Mouse (Mus musculus) liver, adult 2 months (tissue): ENCODE data around the gene Pfkl. TPM values are rescaled to one million over a fixed set of nuclear protein-coding genes. Genes with fewer than 3 reads are reported as not detected.

Experiments used
- DNase-seq: peaks from one replicate; pipeline ENCODE4 v3.0.0-alpha.2; 2011; ENCODE audit warnings: low read depth, low spot score; ENCODE audit errors: extremely low read depth
- H3K27ac ChIP-seq: fragments of 200-500 bp; replicated peaks from 2 replicates; pipeline ENCODE4 v1.5.1; 2012; ENCODE audit warnings: low read depth, mild to moderate bottlenecking, control low read depth, inconsistent platforms, low read length; ENCODE audit not compliant: insufficient read depth
- H3K27me3 ChIP-seq: fragments of 200-500 bp; 2 replicates; pipeline ENCODE4 v1.6.1; 2012; ENCODE audit warnings: mild to moderate bottlenecking, moderate library complexity, low read length, inconsistent platforms; ENCODE audit not compliant: control insufficient read depth, insufficient read depth
- H3K36me3 ChIP-seq: fragments of 200-500 bp; 2 replicates; pipeline ENCODE4 v1.6.1; 2012; ENCODE audit warnings: low read length, inconsistent platforms; ENCODE audit not compliant: control insufficient read depth, insufficient read depth
- H3K4me1 ChIP-seq: fragments of 200-500 bp; 2 replicates; pipeline ENCODE4 v1.6.1; 2011; ENCODE audit warnings: low read length; ENCODE audit not compliant: control insufficient read depth, insufficient read depth
- H3K4me3 ChIP-seq: fragments of 200-500 bp; 2 replicates; pipeline ENCODE4 v1.5.1; 2011; ENCODE audit warnings: low read depth, mild to moderate bottlenecking, control low read depth, low read length, moderate library complexity; ENCODE audit not compliant: insufficient read depth
- H3K79me2 ChIP-seq: fragments of 200-500 bp; 2 replicates; pipeline ENCODE4 v1.6.1; 2012; ENCODE audit warnings: inconsistent platforms, mild to moderate bottlenecking, low read length, moderate library complexity; ENCODE audit not compliant: control insufficient read depth, insufficient read depth
- H3K9ac ChIP-seq: fragments of 200-500 bp; 2 replicates; pipeline ENCODE4 v1.6.1; 2012; ENCODE audit warnings: low read depth, mild to moderate bottlenecking, control low read depth, inconsistent platforms, low read length
- CTCF ChIP-seq: fragments of 200-500 bp; IDR thresholded peaks from 2 replicates; pipeline ENCODE4 v1.5.1; 2011; ENCODE audit warnings: low read depth, low read length, control low read depth
- POLR2A ChIP-seq: fragments of 200-500 bp; IDR thresholded peaks from 2 replicates; pipeline ENCODE4 v1.6.1; 2011; ENCODE audit warnings: low read length, control low read depth; ENCODE audit not compliant: insufficient read depth; ENCODE audit errors: extremely low read depth
- WGBS: fragments of 180-500 bp; shearing (Covaris S2); methylation state at CpG from one replicate; pipeline ENCODE4 v1.1.7; 2018; 5-methylcytosine and 5-hydroxymethylcytosine counted together
- polyA plus RNA-seq: library from polyadenylated mRNA; depleted of rRNA; stranded (reverse); fragments of >200 nt; gene quantifications from 2 replicates; pipeline ENCODE4 v1.2.3, GENCODE M21; 2012
- total RNA-seq: library from RNA; depleted of rRNA; stranded (reverse); fragments of >200 nt; gene quantifications from 2 replicates; pipeline ENCODE4 v1.2.3, GENCODE M21; 2014

Pfkl gene
- total and polyA plus RNA-seq, 2 experiments: 17.5 to 38.6 TPM

DNA sequence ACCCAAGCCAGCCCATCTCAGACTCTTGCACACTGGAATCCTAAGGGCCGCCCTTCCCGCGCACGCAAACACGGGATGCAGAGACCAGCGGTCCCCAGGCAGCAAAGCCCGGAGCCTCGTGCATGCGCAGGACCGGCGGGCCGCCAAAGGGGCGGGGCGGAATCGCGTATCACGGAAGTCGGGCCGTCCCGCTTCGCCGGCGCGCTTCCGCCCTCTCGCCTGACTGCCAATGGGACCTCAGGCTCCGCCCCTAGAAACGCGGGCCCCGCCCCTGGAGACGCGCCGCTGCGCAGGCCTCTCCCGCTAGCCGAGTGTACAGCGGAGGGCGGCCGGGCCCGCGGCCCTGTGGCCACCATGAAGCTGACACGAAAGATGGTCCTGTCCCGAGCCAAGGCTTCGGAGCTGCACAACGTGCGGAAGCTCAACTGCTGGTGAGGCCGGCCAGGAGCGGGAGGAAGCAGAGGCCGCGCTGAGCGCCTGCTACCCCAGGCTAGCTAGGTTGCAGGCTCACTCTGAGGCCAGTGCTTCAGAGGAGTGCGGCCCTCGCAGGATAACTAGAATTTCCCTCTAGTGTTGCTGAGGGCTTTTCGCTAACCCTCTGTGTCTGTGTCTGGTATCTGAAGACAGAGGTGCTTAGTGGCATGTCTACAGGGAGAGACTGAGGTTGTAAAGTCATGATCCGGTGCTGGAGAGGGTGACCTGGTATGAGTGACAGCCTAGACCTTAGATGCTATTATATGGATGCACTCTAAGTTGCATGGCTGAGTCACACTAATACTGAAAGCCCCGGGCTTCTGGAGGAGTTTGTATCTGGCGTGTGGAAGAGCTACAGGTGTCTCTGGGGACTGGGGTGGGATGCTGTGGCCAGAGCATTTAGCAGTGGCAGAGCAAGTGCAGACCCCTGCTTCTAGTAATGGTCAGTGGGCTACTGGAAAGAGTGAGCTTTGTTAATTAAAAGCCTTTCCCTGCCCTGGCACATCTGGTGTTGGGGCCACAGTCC is 31.2 kb downstream of the Pfkl start, which contains the start of gene 1810043G02Rik:
Gene 1810043G02Rik, plus strand, starts transcription at position 174 of the 1,000 bp plus-strand sequence.
- Histone ChIP-seq H3K27ac (peak within 1 kb of the TSS; percentile 61), H3K9ac (peak within 1 kb of the TSS; percentile 76)
- WGBS: 3% methylated on average over 57 of the region's 57 CpGs

DNA sequence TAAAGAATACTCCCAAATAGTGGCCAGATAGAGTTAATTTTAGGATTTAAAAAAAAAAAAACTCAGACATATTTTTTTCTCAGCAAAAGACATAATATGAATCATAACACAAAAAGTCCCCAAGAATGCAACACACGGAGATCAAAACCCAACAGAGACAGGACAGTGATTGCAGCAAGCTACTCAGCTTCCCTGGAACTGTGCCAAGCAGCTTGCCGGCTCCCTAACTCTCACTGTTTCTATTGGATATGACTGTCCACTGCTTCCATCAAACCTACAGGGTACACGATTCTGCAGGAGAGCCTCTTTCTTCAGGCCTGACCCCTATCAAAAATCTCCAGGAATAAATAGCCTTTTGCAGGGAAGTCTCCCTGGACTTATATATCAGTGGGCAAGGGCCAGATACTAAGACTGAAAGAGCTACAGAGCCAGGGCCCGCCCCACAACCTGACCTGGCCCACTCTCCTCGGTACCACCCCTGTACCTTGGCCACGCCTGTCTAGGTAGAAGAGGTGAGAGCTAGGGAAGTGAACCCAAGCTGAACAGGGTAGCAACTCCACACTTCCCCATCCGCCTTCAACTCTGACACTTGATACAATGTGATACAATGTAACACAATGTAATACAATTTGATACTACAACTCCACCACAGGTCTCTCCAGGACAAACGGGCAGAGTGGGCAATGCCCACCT is 33.3 kb downstream of the Pfkl start:
- peak; percentile 54 for DNase-seq
- H3K4me1 ChIP-seq: peaks cover 16% of the 10 kb centered on the region
- H3K27ac ChIP-seq: no peak overlapping the region
- H3K27me3 ChIP-seq: no peaks in the 10 kb centered on the region
- no peaks in the 10 kb centered on the region for H3K36me3 ChIP-seq
- no peak overlapping the region for H3K9ac ChIP-seq
- no peaks in the 10 kb centered on the region for H3K79me2 ChIP-seq
- TF ChIP-seq POLR2A (no peak), CTCF (no peak)
- no peak overlapping the region for H3K4me3 ChIP-seq
- WGBS: 50% methylated on average over 8 of the region's 8 CpGs

More for the DNA sequence above, 31.2 kb downstream of the Pfkl start, which contains the start of gene 1810043G02Rik:
- Histone ChIP-seq H3K36me3 (no peaks in the 10 kb centered on the region), H3K4me3 (peak within 1 kb of the TSS; percentile 70), H3K27me3 (no peaks in the 10 kb centered on the region), H3K79me2 (no peaks in the 10 kb centered on the region), H3K4me1 (peaks cover 16% of the 10 kb centered on the region)
- peak; percentile 47; the same call in 1 of the 2 replicates for TF ChIP-seq POLR2A
- TF ChIP-seq CTCF: no peak
- DNase-seq: peak; percentile 77

DNA sequence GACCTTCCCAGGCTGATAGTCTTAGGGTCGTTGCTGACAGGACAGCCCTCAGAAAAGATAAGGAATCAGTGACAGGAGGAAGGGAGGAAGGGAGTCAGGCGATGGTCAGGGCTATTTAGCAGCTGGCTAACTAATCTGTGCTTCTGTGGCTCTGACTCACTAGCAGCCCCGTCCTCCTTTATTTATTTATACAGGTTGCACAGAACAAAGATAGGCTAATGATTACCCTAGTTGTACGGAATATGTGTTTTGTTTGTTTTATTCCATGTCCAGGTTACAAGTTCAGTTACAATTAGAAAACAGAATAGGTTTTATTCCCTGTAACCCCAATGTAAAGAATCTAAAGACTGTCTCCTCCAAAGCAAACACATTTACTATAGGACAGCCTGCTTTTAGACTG is 34.2 kb downstream of the Pfkl start:
- Histone ChIP-seq H3K27me3 (no peaks in the 10 kb centered on the region), H3K27ac (peak overlapping the region; percentile 19), H3K9ac (peak overlapping the region; percentile 10; the same call in 1 of the 2 replicates), H3K36me3 (no peaks in the 10 kb centered on the region), H3K79me2 (no peaks in the 10 kb centered on the region), H3K4me3 (no peak overlapping the region), H3K4me1 (peaks cover 16% of the 10 kb centered on the region)
- TF ChIP-seq CTCF (no peak), POLR2A (no peak)
- DNase-seq: peak; percentile 90
- WGBS: 5% methylated on average over 4 of the region's 4 CpGs

DNA sequence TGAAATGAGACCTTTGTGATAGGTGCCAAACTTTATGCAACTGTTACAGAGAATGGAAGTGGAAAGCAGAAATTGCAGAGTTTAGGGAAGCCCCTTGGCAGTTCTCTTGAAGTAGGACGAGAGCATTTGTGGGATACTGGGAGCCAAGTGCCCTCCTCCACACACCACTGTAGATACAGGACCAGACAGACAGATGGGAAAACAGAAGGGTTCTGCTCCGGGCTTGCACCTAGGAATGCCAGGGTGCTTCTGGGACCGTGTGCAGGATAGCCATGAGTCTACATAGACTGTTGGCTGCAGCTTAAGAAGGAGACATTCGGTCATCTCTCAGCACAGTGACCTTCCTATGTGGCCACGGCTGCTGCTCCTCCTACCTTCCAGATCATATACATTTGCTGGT is 35.1 kb downstream of the Pfkl start:
- DNase-seq: no peak
- no peaks in the 10 kb centered on the region for H3K36me3 ChIP-seq
- no peak overlapping the region for H3K9ac ChIP-seq
- no peak overlapping the region for H3K27ac ChIP-seq
- 43% methylated on average over 5 of the region's 5 CpGs for WGBS
- TF ChIP-seq CTCF (no peak), POLR2A (no peak)
- H3K27me3 ChIP-seq: 0 out of 2 replicates have a peak, but pooled peaks cover under 1% of the 10 kb centered on the region
- peaks cover 16% of the 10 kb centered on the region for H3K4me1 ChIP-seq
- no peaks in the 10 kb centered on the region for H3K79me2 ChIP-seq
- H3K4me3 ChIP-seq: no peak overlapping the region

DNA sequence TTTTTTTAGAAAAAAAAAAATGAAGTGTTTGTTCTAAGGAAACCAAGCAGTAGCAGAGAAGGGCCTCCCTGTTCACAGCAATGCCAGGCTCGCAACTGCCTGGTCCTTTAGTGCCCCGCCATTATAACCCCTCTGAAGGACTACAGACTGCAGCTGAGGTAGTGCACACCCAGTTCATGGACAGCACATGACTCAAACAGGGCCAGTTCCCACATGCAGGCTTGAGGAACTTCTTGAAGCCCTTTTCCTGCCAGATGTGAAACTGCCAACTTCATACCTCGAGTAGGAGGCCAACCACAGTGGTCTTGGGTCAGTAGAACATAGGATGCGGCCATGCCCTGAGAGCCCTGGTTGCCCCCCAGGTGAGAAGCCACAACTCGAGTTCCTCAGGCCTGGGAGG is 35.6 kb downstream of the Pfkl start:
- H3K4me1 ChIP-seq: peaks cover 16% of the 10 kb centered on the region
- no peak for DNase-seq
- H3K27ac ChIP-seq: no peak overlapping the region
- H3K9ac ChIP-seq: no peak overlapping the region
- H3K4me3 ChIP-seq: no peak overlapping the region
- TF ChIP-seq CTCF: no peak
- WGBS: 70% methylated on average over 5 of the region's 5 CpGs
- no peaks in the 10 kb centered on the region for H3K79me2 ChIP-seq
- H3K36me3 ChIP-seq: no peaks in the 10 kb centered on the region
- H3K27me3 ChIP-seq: peaks cover 5% of the 10 kb centered on the region; the same call in 1 of the 2 replicates
